Mouse (Mus musculus): Measurements from ENCODE around the gene A830018L16Rik. TPM values are rescaled to one million over a fixed set of nuclear protein-coding genes. Genes with fewer than 3 reads are reported as not detected.
"Not testable (repeated sequence)": the region's sequence is repeated elsewhere in the genome, so short reads cannot be mapped to it uniquely, and the experiment has no call there.

Gene A830018L16Rik
- polyA plus RNA-seq, 1 experiment from 2014 or later: not detected

DNA sequence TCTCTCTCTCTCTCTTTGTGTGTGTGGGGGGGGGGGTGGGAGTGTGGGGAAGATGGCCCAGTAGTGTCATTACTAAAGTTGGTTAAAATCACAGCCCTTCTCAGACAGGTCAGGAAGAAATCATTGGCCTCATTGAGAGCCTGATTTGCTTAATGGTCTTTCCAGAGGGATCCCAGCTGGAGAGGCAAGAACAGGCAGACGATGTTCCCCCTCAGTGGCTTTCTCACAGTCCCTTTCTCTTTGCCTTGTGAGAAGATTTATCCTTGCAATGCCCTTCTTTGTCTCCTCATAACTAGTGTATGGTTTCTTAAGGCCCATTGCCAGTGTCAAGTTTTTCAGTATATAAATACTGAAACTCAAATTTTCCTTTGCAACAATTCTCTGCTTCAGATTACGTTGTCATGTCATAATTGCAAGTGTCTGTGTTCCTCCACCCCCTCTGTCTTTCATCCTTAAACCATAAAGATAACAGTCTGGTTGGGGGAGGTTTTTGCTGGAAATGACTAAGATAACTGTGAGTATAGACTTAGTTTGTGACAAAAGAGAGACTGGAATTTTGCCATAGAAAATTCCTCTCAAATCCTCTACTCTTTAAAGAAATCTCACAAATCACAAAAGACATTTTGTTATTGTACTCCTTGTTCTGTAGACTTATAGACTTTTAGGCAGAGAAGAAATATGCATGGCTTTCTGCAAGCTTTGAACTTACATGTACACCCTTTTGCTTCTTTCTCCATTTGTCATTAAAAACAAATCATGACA, 595.1 kb downstream of the A830018L16Rik start:
- H3K27me3 ChIP-seq (ENCODE audit: insufficient read depth, low read length): no peaks in the 10 kb centered on the region
- H3K4me1 ChIP-seq (ENCODE audit: insufficient read depth): no peaks in the 10 kb centered on the region
- DNase-seq: no peak
- TF ChIP-seq CTCF (IDR thresholded peaks at IDR 0.05; ENCODE audit: low read depth) (no peak), EP300 (IDR thresholded peaks at IDR 0.05; ENCODE audit: low read depth) (no peak)
- ATAC-seq: no peak
- H3K4me3 ChIP-seq (ENCODE audit: low read depth, low read length): no peak overlapping the region
- H3K9ac ChIP-seq (replicated peaks): no peak overlapping the region
- no peaks in the 10 kb centered on the region for H3K36me3 ChIP-seq (replicated peaks; ENCODE audit: insufficient read depth, low read length)
- H3K4me2 ChIP-seq (ENCODE audit: low read depth, low read length): no peak overlapping the region
- no peak overlapping the region for H3K27ac ChIP-seq (ENCODE audit: low read depth)
- H3K9me3 ChIP-seq (ENCODE audit: low read length): no peaks in the 10 kb centered on the region
- WGBS (ENCODE audit: insufficient replicate concordance): 37% methylated on average over 2 of the region's 2 CpGs

DNA sequence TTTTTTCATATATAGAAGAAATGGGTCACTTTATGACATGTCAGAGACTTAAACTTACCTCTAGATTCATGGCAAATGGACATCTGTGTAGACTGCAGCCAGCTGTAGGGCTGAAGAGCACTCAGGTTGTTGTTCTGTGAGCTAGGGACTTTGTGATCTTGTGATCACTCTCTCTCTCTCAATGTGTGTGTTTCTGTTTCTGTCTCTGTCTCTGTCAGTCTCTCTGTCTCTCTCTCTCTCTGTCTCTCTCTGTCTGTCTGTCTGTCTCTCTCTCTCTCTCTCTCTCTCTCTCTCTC, 595.6 kb downstream of the A830018L16Rik start:
- TF ChIP-seq EP300 (IDR thresholded peaks at IDR 0.05; ENCODE audit: low read depth): no peak
- TF ChIP-seq CTCF (IDR thresholded peaks at IDR 0.05; ENCODE audit: low read depth): no peak
- Histone ChIP-seq H3K4me1 (ENCODE audit: insufficient read depth) (no peaks in the 10 kb centered on the region), H3K27me3 (ENCODE audit: insufficient read depth, low read length) (no peaks in the 10 kb centered on the region), H3K4me2 (ENCODE audit: low read depth, low read length) (no peak overlapping the region), H3K27ac (ENCODE audit: low read depth) (no peak overlapping the region), H3K36me3 (replicated peaks; ENCODE audit: insufficient read depth, low read length) (no peaks in the 10 kb centered on the region), H3K4me3 (ENCODE audit: low read depth, low read length) (no peak overlapping the region), H3K9ac (replicated peaks) (no peak overlapping the region), H3K9me3 (ENCODE audit: low read length) (no peaks in the 10 kb centered on the region)
- DNase-seq: no peak
- ATAC-seq: no peak

DNA sequence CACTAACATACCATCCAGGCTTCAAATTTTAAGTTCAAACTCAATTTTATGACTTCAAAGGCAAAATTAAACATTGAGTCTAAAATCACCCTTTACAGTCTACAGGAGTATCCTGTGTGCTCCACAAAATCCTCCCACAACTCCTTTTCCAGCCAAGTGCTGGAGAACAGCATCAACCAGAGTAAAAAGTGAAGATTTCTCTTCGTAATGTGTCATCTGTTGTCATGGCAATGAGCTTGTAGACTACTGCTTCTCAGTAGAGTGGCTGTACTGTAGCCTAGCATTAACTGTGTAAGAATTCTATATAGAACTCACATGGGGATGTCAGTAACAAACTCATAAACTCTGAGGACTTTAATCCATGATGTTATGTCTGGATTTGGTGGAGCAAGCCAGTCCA, 596.7 kb downstream of the A830018L16Rik start:
- no peaks in the 10 kb centered on the region for H3K27me3 ChIP-seq (ENCODE audit: insufficient read depth, low read length)
- TF ChIP-seq CTCF (IDR thresholded peaks at IDR 0.05; ENCODE audit: low read depth) (no peak), EP300 (IDR thresholded peaks at IDR 0.05; ENCODE audit: low read depth) (no peak)
- no peak overlapping the region for H3K4me3 ChIP-seq (ENCODE audit: low read depth, low read length)
- no peaks in the 10 kb centered on the region for H3K9me3 ChIP-seq (ENCODE audit: low read length)
- H3K27ac ChIP-seq (ENCODE audit: low read depth): no peak overlapping the region
- no peak overlapping the region for H3K4me2 ChIP-seq (ENCODE audit: low read depth, low read length)
- ATAC-seq (no peak), DNase-seq (no peak)
- no peak overlapping the region for H3K9ac ChIP-seq (replicated peaks)
- no peaks in the 10 kb centered on the region for H3K4me1 ChIP-seq (ENCODE audit: insufficient read depth)
- 52% methylated on average over 1 of the region's 1 CpGs for WGBS (ENCODE audit: insufficient replicate concordance)
- H3K36me3 ChIP-seq (replicated peaks; ENCODE audit: insufficient read depth, low read length): no peaks in the 10 kb centered on the region

DNA sequence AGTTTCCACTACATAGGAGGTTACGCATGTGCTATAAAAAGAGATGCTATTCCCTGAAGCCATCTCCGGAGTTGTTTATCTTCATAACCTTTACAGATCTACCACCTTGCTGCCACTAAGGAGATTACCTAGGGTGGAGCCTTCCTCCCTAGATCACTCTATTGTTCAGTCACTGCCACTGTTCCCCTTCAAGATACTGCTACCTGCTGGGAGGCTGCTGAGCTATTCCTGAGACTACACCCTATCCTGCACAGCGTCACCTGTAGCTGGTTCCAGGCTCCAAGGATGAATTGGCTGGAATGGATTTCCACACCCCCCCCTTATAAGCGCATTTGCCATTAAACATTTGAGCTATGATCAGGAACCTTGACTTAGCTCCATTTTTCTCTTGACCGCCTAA, 606.7 kb downstream of the A830018L16Rik start:
- H3K27me3 ChIP-seq (ENCODE audit: insufficient read depth, low read length); H3K4me1 ChIP-seq (ENCODE audit: insufficient read depth); H3K9me3 ChIP-seq (ENCODE audit: low read length); H3K36me3 ChIP-seq (replicated peaks; ENCODE audit: insufficient read depth, low read length); H3K4me3 ChIP-seq (ENCODE audit: low read depth, low read length); H3K27ac ChIP-seq (ENCODE audit: low read depth); ATAC-seq; H3K4me2 ChIP-seq (ENCODE audit: low read depth, low read length); H3K9ac ChIP-seq (replicated peaks); DNase-seq: not testable (repeated sequence)
- 83% methylated on average over 5 of the region's 5 CpGs for WGBS (ENCODE audit: insufficient replicate concordance)
